Mouse (Mus musculus) embryonic facial prominence, embryonic 13.5 days (tissue): ENCODE measurements around the gene 4930442H23Rik. TPM values are rescaled to one million over a fixed set of nuclear protein-coding genes. Genes with fewer than 3 reads are reported as not detected.
"Not testable (repeated sequence)": the region's sequence is repeated elsewhere in the genome, so short reads cannot be mapped to it uniquely, and the experiment has no call there.

Experiments
- ATAC-seq: fragments of 200-750 bp; cut with Nextera tagmentation; 2 replicates; pipeline ENCODE4 v1.8.0; 2017; ENCODE audit warnings: low read depth; ENCODE audit not compliant: insufficient number of reproducible peaks, insufficient read depth, low FRiP score, low TSS enrichment
- H3K27ac ChIP-seq: fragments of 300-500 bp; sonication (generic); 2 replicates; pipeline ENCODE4 v1.5.1; 2015; ENCODE audit warnings: moderate library complexity, mild to moderate bottlenecking, inconsistent platforms
- H3K27me3 ChIP-seq: fragments of 300-500 bp; sonication (generic); 2 replicates; pipeline ENCODE4 v1.6.1; 2015; ENCODE audit warnings: mild to moderate bottlenecking, inconsistent platforms
- H3K36me3 ChIP-seq: fragments of 300-500 bp; sonication (generic); 2 replicates; pipeline ENCODE4 v1.6.1; 2015; ENCODE audit warnings: mild to moderate bottlenecking, inconsistent platforms
- H3K4me1 ChIP-seq: fragments of 300-500 bp; sonication (generic); 2 replicates; pipeline ENCODE4 v1.6.1; 2015; ENCODE audit warnings: inconsistent platforms
- H3K4me2 ChIP-seq: fragments of 300-500 bp; sonication (generic); 2 replicates; pipeline ENCODE4 v1.6.1; 2015; ENCODE audit warnings: moderate library complexity, mild to moderate bottlenecking, inconsistent platforms
- H3K4me3 ChIP-seq: fragments of 300-500 bp; sonication (generic); 2 replicates; pipeline ENCODE4 v1.5.1; 2015; ENCODE audit warnings: mild to moderate bottlenecking, inconsistent platforms
- H3K9ac ChIP-seq: fragments of 300-500 bp; sonication (generic); 2 replicates; pipeline ENCODE4 v1.6.1; 2015; ENCODE audit warnings: mild to moderate bottlenecking, inconsistent platforms
- H3K9me3 ChIP-seq: fragments of 300-500 bp; sonication (generic); 2 replicates; pipeline ENCODE4 v1.6.1; 2016; ENCODE audit warnings: inconsistent platforms
- WGBS: fragments of 180-500 bp; shearing (Covaris S2); methylation state at CpG from one replicate; pipeline ENCODE4 v1.1.7; 2015; ENCODE audit warnings: mixed read lengths; 5-methylcytosine and 5-hydroxymethylcytosine counted together
- polyA plus RNA-seq: library from polyadenylated mRNA; unstranded; fragments of >200 nt; fragmentation: Nextera tagmentation; extraction: Ambion mirVana; gene quantifications from 2 replicates; pipeline ENCODE4 v1.2.1, GENCODE M21; 2015

Gene 4930442H23Rik
- polyA plus RNA-seq, 1 experiment from 2014 or later = not detected

DNA sequence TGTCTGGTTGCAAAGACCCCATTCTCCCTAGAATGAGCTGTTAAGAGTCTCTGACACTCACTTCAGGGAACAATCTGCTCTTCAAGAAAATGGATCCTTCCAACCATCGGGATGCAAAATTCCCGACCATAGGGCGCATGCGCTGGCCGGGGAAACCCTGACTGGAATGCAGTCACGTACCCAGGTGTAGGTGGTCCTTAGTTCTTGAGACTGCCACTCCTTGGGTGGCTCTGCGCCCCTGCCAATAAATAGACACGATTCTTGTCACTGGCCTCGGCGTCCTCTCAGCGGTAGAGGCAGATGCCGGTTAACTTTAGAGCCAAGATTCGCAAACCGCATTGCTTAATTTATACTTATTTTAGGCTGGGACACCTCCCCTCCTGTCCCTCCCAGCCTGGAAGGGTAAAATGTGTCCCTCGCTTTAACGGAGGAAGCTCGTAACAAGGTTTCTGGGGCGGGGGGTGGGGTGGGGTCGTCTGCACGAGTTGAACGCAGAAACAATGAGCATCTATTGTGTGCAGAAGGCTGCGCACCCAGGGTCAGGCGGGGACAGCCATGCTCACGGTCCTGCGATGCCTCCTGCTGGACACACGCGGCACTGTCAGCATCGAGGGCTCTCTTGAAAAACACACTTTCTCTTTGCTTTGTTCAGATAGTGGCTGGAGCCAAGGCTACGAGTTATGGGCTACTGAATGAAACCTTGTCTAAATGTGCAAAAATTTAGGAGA is 8.9 kb downstream of the 4930442H23Rik start:
- peak; percentile 39; the same call in 1 of the 2 replicates for ATAC-seq
- H3K36me3 ChIP-seq = peaks cover 26% of the 10 kb centered on the region
- H3K9me3 ChIP-seq = no peaks in the 10 kb centered on the region
- peaks cover 55% of the 10 kb centered on the region for H3K4me1 ChIP-seq
- peak overlapping the region; percentile 96 for H3K4me2 ChIP-seq
- peak overlapping the region; percentile 72 for H3K9ac ChIP-seq
- H3K27ac ChIP-seq = peak overlapping the region; percentile 92
- WGBS = under 1% methylated on average over 29 of the region's 29 CpGs
- H3K27me3 ChIP-seq = no peaks in the 10 kb centered on the region
- H3K4me3 ChIP-seq = peak overlapping the region; percentile 45

DNA sequence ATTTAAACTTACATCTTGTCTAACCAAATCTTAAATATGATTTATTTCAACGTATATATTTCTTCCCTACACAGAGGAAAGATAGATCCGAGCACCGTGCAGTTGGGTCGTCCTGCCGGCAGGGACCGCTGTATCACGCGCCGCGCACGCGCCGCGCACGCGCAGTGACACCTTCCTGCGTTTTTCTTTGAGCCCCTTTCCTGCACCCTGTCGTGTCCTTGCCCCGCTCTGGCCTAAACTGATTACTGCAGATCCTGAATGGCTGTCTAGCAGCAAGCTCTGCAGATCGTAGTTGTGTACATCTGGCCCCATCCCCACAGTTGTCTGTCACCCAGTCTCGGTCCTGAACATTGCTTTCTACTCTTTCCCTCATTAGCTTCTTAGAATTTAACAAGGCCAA is 10.5 kb downstream of the 4930442H23Rik start:
- Histone ChIP-seq H3K4me2 (peak overlapping the region; percentile 96), H3K9ac (peak overlapping the region; percentile 62), H3K27ac (peak overlapping the region; percentile 92), H3K4me1 (peaks cover 45% of the 10 kb centered on the region), H3K36me3 (peaks cover 9% of the 10 kb centered on the region), H3K27me3 (no peaks in the 10 kb centered on the region), H3K4me3 (0 out of 2 replicates have a peak overlapping the region, but pooled peaks have one; percentile 21), H3K9me3 (no peaks in the 10 kb centered on the region)
- ATAC-seq = no peak
- 6% methylated on average over 21 of the region's 21 CpGs for WGBS

DNA sequence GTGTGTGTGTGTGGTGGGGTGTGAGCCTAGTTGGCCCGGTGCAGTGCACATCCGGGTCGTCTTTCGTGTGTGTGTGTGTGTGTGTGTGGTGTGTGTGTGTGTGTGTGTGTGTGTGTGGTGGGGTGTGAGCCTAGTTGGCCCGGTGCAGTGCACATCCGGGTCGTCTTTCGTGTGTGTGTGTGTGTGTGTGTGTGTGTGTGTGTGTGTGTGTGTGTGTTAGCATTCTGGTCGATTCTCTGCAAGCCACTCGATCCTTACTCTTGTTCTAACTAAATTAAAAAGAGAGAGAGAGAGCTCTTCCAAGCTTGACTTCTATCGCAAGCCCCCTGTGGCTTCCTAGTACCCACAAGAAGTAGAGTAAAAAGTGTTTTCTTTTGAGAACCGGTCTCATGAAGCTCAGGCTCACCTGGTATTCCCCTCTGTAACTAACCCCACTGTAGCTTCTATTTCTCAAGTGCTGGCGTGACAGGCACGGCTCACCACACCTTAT is 14.2 kb downstream of the 4930442H23Rik start:
- WGBS = 26% methylated on average over 10 of the region's 14 CpGs
- Histone ChIP-seq H3K9ac (0 out of 2 replicates have a peak overlapping the region, but pooled peaks have one; percentile 1), H3K27ac (peak overlapping the region; percentile 39; the same call in 1 of the 2 replicates), H3K4me2 (peak overlapping the region; percentile 92), H3K36me3 (peaks cover 10% of the 10 kb centered on the region), H3K4me1 (peaks cover 38% of the 10 kb centered on the region)
- not testable (repeated sequence) for H3K27me3 ChIP-seq, H3K9me3 ChIP-seq, ATAC-seq, H3K4me3 ChIP-seq

DNA sequence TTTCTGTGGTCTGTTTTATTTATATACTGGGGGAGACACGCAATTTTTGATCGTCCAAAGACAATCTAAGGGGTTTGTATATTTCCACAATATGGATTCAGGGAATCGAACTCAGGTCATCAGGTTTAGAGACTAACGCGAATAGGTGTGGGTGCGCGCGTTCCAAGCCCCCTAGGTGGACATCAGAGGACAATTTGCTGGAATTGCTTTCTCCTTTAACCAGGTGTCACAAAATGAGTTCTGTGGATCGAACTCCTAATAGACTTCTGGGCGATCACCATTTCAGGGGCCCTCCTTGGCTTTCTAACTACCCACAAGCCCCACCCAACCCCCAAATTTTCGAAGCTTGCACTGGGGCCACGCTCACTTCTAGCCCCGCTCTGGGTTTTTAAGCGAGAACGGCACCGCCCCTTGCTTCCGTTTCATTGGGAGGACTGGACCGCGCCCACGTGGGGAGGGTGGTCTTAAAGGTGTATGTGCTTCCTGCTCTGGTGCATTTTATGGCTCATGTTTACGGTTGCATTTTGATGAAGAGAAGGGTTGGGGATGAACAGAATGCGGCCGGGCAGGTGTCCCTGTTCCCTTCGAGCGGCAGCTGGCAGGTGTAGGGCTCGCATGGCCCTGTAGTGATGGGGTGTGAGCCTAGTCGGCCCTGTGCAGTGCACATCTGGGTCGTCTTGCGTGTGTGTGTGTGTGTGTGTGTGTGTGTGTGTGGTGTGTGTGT is 15.0 kb downstream of the 4930442H23Rik start:
- Histone ChIP-seq H3K4me1 (peaks cover 31% of the 10 kb centered on the region), H3K9ac (peak overlapping the region; percentile 70), H3K4me3 (peak overlapping the region; percentile 92), H3K27ac (peak overlapping the region; percentile 87), H3K4me2 (peak overlapping the region; percentile 92), H3K9me3 (no peaks in the 10 kb centered on the region), H3K36me3 (peaks cover 18% of the 10 kb centered on the region), H3K27me3 (no peaks in the 10 kb centered on the region)
- no peak for ATAC-seq
- 3% methylated on average over 29 of the region's 29 CpGs for WGBS

DNA sequence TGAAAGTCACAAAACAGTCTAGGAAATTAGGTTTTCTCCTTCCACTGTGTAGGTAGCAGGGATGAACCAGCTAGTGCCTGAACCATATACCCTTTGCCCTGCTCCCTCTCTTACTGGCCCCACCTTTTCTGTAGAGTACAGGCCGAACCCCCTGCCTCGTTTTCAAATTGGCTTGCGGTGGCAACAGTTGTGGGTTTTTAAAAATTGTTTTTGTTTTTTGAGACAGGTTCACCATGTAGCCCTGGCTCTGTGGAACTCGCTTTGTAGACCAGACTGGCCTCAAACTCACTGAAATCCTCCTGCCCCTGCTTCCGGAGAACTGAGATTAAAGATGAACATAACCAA is 15.6 kb downstream of the 4930442H23Rik start:
- Histone ChIP-seq H3K27me3 (no peaks in the 10 kb centered on the region), H3K4me3 (peak overlapping the region; percentile 92), H3K9me3 (no peaks in the 10 kb centered on the region), H3K9ac (peak overlapping the region; percentile 70), H3K27ac (peak overlapping the region; percentile 87), H3K36me3 (peaks cover 23% of the 10 kb centered on the region), H3K4me1 (peaks cover 24% of the 10 kb centered on the region), H3K4me2 (peak overlapping the region; percentile 92)
- WGBS = 6% methylated on average over 5 of the region's 5 CpGs
- peak; percentile 40; the same call in 1 of the 2 replicates for ATAC-seq

DNA sequence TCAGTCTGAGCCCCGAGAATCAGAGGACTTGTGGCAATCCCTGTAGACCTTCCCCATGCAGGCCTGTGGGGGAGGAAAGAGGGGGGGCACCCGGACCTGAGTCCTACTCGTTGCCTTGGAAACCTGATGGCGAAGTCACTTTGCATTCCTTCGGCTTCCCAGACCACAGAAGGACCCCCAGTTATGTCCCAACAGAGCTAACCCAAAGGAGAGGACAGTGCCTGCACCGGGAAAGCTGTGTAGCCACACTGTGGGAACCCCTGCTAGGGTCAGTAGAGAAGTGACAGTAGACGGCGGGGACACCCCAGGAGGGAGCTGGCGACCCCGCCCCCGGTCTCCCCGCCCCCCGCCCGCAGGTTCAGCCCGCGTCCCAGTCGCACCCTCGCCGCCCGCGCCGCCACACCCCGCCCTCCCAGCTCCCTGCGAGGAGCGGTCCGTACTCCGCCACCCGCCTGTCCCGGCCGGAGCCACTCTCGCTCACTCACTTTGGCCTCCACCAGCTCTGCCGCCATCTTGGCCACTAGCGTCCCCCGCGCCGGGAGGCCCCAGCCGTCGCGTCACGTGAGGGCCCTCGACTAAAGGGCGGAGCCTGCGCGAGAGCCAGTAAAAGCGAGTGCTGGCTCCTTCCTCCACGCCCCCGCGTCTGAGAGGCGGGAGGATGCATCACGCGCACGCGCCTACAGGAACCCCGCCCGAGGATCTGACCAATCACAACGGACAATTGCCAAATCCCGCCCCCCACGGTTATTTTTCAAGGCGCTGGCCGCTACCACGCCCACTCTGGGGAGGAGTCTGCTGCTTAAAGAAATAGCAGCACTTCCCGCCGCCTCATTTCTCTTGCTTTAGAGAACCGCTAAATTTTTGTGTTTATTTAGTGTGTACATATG is 16.2 kb downstream of the 4930442H23Rik start, which contains the start of gene Pias4:
TSS of gene Pias4 (minus strand) at position 724 of the 887 bp plus-strand sequence.
- WGBS = under 1% methylated on average over 62 of the region's 64 CpGs
- Histone ChIP-seq H3K4me1 (peaks cover 21% of the 10 kb centered on the region), H3K9me3 (no peaks in the 10 kb centered on the region), H3K27me3 (no peaks in the 10 kb centered on the region), H3K4me2 (peak within 1 kb of the TSS; percentile 92), H3K27ac (peak within 1 kb of the TSS; percentile 87), H3K4me3 (peak within 1 kb of the TSS; percentile 92), H3K9ac (peak within 1 kb of the TSS; percentile 89), H3K36me3 (peaks cover 29% of the 10 kb centered on the region)
- ATAC-seq = peak; percentile 84

DNA sequence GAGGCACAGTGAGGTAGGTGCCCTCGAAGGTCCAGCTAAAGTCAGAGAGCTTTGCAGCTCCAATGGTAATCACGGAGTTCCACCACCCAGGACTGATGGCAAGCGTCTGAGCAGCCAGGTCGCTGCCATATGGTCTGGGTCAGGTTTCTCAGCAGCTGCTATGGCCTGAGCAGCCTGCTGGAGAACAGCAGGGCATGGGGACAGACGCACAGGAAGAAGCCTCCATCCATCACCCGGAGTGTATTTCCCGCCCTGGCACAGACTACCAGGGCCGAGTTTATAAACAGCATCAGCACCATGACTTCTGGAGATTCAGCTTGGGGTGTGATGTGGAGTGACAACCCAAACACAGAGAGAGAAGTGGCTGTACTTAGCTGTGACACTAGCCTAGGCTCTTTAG is 18.5 kb downstream of the 4930442H23Rik start:
- ATAC-seq = no peak
- H3K36me3 ChIP-seq = peaks cover 52% of the 10 kb centered on the region
- H3K4me3 ChIP-seq = no peak overlapping the region
- WGBS = 81% methylated on average over 8 of the region's 8 CpGs
- H3K4me2 ChIP-seq = no peak overlapping the region
- no peak overlapping the region for H3K27ac ChIP-seq
- H3K4me1 ChIP-seq = peaks cover 21% of the 10 kb centered on the region
- H3K27me3 ChIP-seq = no peaks in the 10 kb centered on the region
- H3K9ac ChIP-seq = peak overlapping the region; percentile 44; the same call in 1 of the 2 replicates
- H3K9me3 ChIP-seq = no peaks in the 10 kb centered on the region

DNA sequence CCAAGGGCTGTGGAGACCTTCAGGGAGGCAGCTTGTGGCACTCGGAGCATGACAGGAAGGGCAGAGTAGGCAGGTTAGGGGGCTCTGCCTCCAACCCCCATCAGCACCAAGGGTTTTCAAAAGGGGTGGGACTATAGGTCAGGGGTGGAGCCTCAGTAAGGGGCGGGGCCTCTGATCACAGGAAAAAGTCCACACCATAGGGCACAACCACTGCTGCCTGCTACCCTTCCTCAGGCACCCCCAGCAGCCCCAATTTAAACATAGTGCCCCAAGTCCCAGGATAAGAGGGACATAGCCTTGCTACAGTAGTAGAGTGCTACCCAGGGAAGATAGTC is 21.4 kb downstream of the 4930442H23Rik start:
- Histone ChIP-seq H3K9ac (0 out of 2 replicates have a peak overlapping the region, but pooled peaks have one; percentile 27), H3K4me2 (no peak overlapping the region), H3K4me1 (peaks cover 14% of the 10 kb centered on the region), H3K4me3 (no peak overlapping the region), H3K27me3 (no peaks in the 10 kb centered on the region), H3K9me3 (no peaks in the 10 kb centered on the region), H3K36me3 (peaks cover 75% of the 10 kb centered on the region), H3K27ac (no peak overlapping the region)
- WGBS = 74% methylated on average over 2 of the region's 2 CpGs
- no peak for ATAC-seq

DNA sequence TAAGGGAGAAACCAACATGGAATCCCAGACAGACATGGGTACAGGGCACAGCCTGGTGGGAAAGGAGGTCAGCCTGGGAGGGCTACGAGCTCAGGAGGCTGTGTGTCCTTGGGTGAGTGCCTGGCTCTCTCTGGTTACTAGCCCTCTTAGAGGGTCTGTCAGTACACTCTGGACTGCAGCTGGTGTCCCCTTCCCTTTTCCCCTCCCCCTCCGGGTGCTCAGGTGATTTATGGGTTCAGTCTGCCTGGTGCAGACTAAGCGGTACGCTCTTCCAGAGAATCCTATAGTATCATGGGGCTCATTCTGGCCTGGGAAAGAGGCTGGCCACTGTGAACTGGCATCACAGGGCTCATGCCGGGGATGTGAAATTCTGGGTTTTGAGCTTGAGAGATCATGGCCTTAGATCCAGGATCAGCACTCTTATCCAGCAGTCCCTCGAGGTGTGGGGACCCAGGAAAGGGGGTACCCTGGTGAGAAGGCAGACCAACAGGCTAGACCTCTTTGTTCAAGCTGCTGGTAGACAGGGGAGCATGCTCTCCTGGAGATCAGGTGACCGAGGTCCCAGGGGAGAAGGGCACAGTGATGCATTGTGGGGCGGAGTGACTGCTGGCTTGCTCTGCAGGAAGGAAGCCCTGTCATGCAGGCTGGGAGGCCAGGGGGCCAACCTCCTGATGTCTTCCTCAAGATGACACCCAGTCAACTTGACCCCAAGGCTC is 21.9 kb downstream of the 4930442H23Rik start:
- Histone ChIP-seq H3K4me1 (peaks cover 11% of the 10 kb centered on the region), H3K9ac (0 out of 2 replicates have a peak overlapping the region, but pooled peaks have one; percentile 27), H3K27me3 (no peaks in the 10 kb centered on the region), H3K9me3 (no peaks in the 10 kb centered on the region), H3K27ac (no peak overlapping the region), H3K36me3 (peaks cover 81% of the 10 kb centered on the region), H3K4me2 (no peak overlapping the region), H3K4me3 (no peak overlapping the region)
- no peak for ATAC-seq
- WGBS = 86% methylated on average over 8 of the region's 8 CpGs

DNA sequence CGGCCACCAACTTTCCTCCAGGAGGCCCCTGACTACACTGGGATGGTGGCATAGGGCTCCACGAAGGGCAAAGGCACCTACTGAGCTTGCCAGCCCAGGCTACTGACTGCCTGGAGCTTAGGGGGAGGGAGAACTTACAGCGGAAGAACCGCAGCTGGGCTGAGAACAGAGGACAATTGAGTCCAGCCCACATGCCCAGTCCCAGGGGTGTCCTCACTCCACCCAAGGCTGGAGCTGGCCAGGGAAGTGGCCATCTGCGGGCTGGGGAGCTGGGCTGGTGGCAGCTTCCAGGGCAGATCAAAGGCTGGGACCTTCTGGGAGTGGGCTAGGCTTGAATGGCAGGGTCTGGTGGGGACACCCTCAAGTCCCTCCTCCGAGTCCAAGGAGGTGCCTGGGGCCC is 28.9 kb downstream of the 4930442H23Rik start:
- Histone ChIP-seq H3K4me2 (no peak overlapping the region), H3K4me3 (no peak overlapping the region), H3K9me3 (no peaks in the 10 kb centered on the region), H3K9ac (no peak overlapping the region), H3K36me3 (peaks cover 80% of the 10 kb centered on the region), H3K27ac (peak overlapping the region; percentile 36; the same call in 1 of the 2 replicates), H3K27me3 (no peaks in the 10 kb centered on the region), H3K4me1 (no peaks in the 10 kb centered on the region)
- ATAC-seq = no peak
- WGBS = 79% methylated on average over 6 of the region's 6 CpGs
